Mouse (Mus musculus) heart, embryonic 10.5 days (tissue): ENCODE measurements around the gene Susd6. TPM values are rescaled to one million over a fixed set of nuclear protein-coding genes. Genes with fewer than 3 reads are reported as not detected.
"Not testable (repeated sequence)": the region's sequence is repeated elsewhere in the genome, so short reads cannot be mapped to it uniquely, and the experiment has no call there.

Experiments used
- DNase-seq: peaks from one replicate; pipeline ENCODE4 v3.0.0-alpha.2; 2017; ENCODE audit warnings: low spot score
- H3K27ac ChIP-seq: fragments of 300-500 bp; sonication (generic); 2 replicates; pipeline ENCODE4 v1.5.1; 2016; ENCODE audit warnings: mild to moderate bottlenecking
- H3K27me3 ChIP-seq: fragments of 300-500 bp; sonication (generic); 2 replicates; pipeline ENCODE4 v1.6.1; 2016; ENCODE audit warnings: mild to moderate bottlenecking; ENCODE audit not compliant: poor library complexity, insufficient read depth, severe bottlenecking
- H3K36me3 ChIP-seq: fragments of 300-500 bp; sonication (generic); 2 replicates; pipeline ENCODE4 v1.6.1; 2016; ENCODE audit warnings: mild to moderate bottlenecking, moderate library complexity
- H3K4me1 ChIP-seq: fragments of 300-500 bp; sonication (generic); 2 replicates; pipeline ENCODE4 v1.6.1; 2016; ENCODE audit warnings: mild to moderate bottlenecking
- H3K4me3 ChIP-seq: fragments of 300-500 bp; sonication (generic); 2 replicates; pipeline ENCODE4 v1.5.1; 2016; ENCODE audit warnings: mild to moderate bottlenecking, moderate library complexity
- H3K9me3 ChIP-seq: fragments of 300-500 bp; sonication (generic); 2 replicates; pipeline ENCODE4 v1.6.1; 2016; ENCODE audit warnings: mild to moderate bottlenecking, moderate library complexity
- WGBS: fragments of 180-500 bp; shearing (Covaris S2); methylation state at CpG from one replicate; pipeline ENCODE4 v1.1.7; 2016; 5-methylcytosine and 5-hydroxymethylcytosine counted together
- polyA plus RNA-seq: library from polyadenylated mRNA; unstranded; fragments of >200 nt; fragmentation: Nextera tagmentation; extraction: Ambion mirVana; gene quantifications from 2 replicates; pipeline ENCODE4 v1.2.1, GENCODE M21; 2016

Susd6 gene
- polyA plus RNA-seq, 1 experiment from 2014 or later: 14.9 TPM

GRCm38 (mm10) chr12:80789276-80789675 is 1.0 kb upstream of the Susd6 start:
- H3K4me3 ChIP-seq, H3K36me3 ChIP-seq, DNase-seq, H3K27ac ChIP-seq, H3K27me3 ChIP-seq, H3K9me3 ChIP-seq: not testable (repeated sequence)
- peaks cover 28% of the 10 kb centered on the region for H3K4me1 ChIP-seq
- WGBS: 82% methylated on average over 4 of the region's 4 CpGs

- WGBS: under 1% methylated on average over 78 of the region's 80 CpGs
- H3K36me3 ChIP-seq: no peaks in the 10 kb centered on the region
- no peaks in the 10 kb centered on the region for H3K27me3 ChIP-seq
- DNase-seq: no peak
- peak overlapping the region; percentile 98 for H3K27ac ChIP-seq
- H3K4me3 ChIP-seq: peak overlapping the region; percentile 96
- H3K4me1 ChIP-seq: peaks cover 33% of the 10 kb centered on the region
- no peaks in the 10 kb centered on the region for H3K9me3 ChIP-seq
These were observed 625 bp downstream of the Susd6 start for GRCm38 (mm10) chr12:80790700-80791570.

GRCm38 (mm10) chr12:80791571-80792444 is 1.5 kb downstream of the Susd6 start:
- Histone ChIP-seq H3K4me3 (peak overlapping the region; percentile 96), H3K27ac (peak overlapping the region; percentile 98), H3K36me3 (no peaks in the 10 kb centered on the region), H3K9me3 (no peaks in the 10 kb centered on the region), H3K27me3 (no peaks in the 10 kb centered on the region), H3K4me1 (peaks cover 29% of the 10 kb centered on the region)
- no peak for DNase-seq
- 44% methylated on average over 6 of the region's 6 CpGs for WGBS

GRCm38 (mm10) chr12:80792867-80793266 is 2.6 kb downstream of the Susd6 start:
- Histone ChIP-seq H3K27ac (no peak overlapping the region), H3K36me3 (no peaks in the 10 kb centered on the region), H3K27me3 (no peaks in the 10 kb centered on the region), H3K9me3 (no peaks in the 10 kb centered on the region), H3K4me3 (no peak overlapping the region), H3K4me1 (peaks cover 23% of the 10 kb centered on the region)
- WGBS: 65% methylated on average over 5 of the region's 5 CpGs
- DNase-seq: no peak

GRCm38 (mm10) chr12:80793535-80793934 is 3.2 kb downstream of the Susd6 start:
- WGBS: 84% methylated on average over 1 of the region's 1 CpGs
- Histone ChIP-seq H3K27me3 (no peaks in the 10 kb centered on the region), H3K4me3 (no peak overlapping the region), H3K27ac (no peak overlapping the region), H3K4me1 (peaks cover 23% of the 10 kb centered on the region), H3K36me3 (no peaks in the 10 kb centered on the region), H3K9me3 (no peaks in the 10 kb centered on the region)
- DNase-seq: no peak

GRCm38 (mm10) chr12:80794522-80794921 is 4.2 kb downstream of the Susd6 start:
- 92% methylated on average over 4 of the region's 4 CpGs for WGBS
- no peaks in the 10 kb centered on the region for H3K9me3 ChIP-seq
- no peak overlapping the region for H3K4me3 ChIP-seq
- no peak for DNase-seq
- no peaks in the 10 kb centered on the region for H3K27me3 ChIP-seq
- no peak overlapping the region for H3K27ac ChIP-seq
- H3K4me1 ChIP-seq: peaks cover 23% of the 10 kb centered on the region
- no peaks in the 10 kb centered on the region for H3K36me3 ChIP-seq

- no peak overlapping the region for H3K27ac ChIP-seq
These were observed 4.8 kb downstream of the Susd6 start for GRCm38 (mm10) chr12:80794935-80795785.

GRCm38 (mm10) chr12:80798271-80798670 is 8.0 kb downstream of the Susd6 start:
- Histone ChIP-seq H3K4me1 (peaks cover 13% of the 10 kb centered on the region), H3K4me3 (no peak overlapping the region), H3K27ac (no peak overlapping the region), H3K36me3 (no peaks in the 10 kb centered on the region), H3K27me3 (no peaks in the 10 kb centered on the region), H3K9me3 (no peaks in the 10 kb centered on the region)
- DNase-seq: no peak

More at GRCm38 (mm10) chr12:80794935-80795785, 4.8 kb downstream of the Susd6 start:
- WGBS: 67% methylated on average over 2 of the region's 2 CpGs
- Histone ChIP-seq H3K9me3 (no peaks in the 10 kb centered on the region), H3K27me3 (no peaks in the 10 kb centered on the region), H3K4me1 (peaks cover 16% of the 10 kb centered on the region), H3K4me3 (no peak overlapping the region), H3K36me3 (no peaks in the 10 kb centered on the region)
- DNase-seq: no peak

GRCm38 (mm10) chr12:80800156-80800555 is 9.8 kb downstream of the Susd6 start:
- peaks cover 11% of the 10 kb centered on the region for H3K4me1 ChIP-seq
- H3K36me3 ChIP-seq: no peaks in the 10 kb centered on the region
- no peaks in the 10 kb centered on the region for H3K27me3 ChIP-seq
- no peak overlapping the region for H3K27ac ChIP-seq
- no peaks in the 10 kb centered on the region for H3K9me3 ChIP-seq
- no peak overlapping the region for H3K4me3 ChIP-seq
- no peak for DNase-seq
- 94% methylated on average over 3 of the region's 3 CpGs for WGBS

- H3K27me3 ChIP-seq: no peaks in the 10 kb centered on the region
- no peak overlapping the region for H3K4me3 ChIP-seq
- no peak overlapping the region for H3K27ac ChIP-seq
- no peaks in the 10 kb centered on the region for H3K36me3 ChIP-seq
- no peak for DNase-seq
- WGBS: 96% methylated on average over 1 of the region's 1 CpGs
- no peaks in the 10 kb centered on the region for H3K9me3 ChIP-seq
- H3K4me1 ChIP-seq: peaks cover 5% of the 10 kb centered on the region
These were observed 11.1 kb downstream of the Susd6 start for GRCm38 (mm10) chr12:80801443-80801842.

GRCm38 (mm10) chr12:80803924-80804323 is 13.6 kb downstream of the Susd6 start:
- no peaks in the 10 kb centered on the region for H3K27me3 ChIP-seq
- no peaks in the 10 kb centered on the region for H3K36me3 ChIP-seq
- no peaks in the 10 kb centered on the region for H3K9me3 ChIP-seq
- H3K4me3 ChIP-seq: no peak overlapping the region
- no peak overlapping the region for H3K27ac ChIP-seq
- peak; percentile 58 for DNase-seq
- peaks cover 20% of the 10 kb centered on the region for H3K4me1 ChIP-seq
- WGBS: 55% methylated on average over 3 of the region's 3 CpGs

- no peak overlapping the region for H3K4me3 ChIP-seq
- H3K27me3 ChIP-seq: no peaks in the 10 kb centered on the region
- no peaks in the 10 kb centered on the region for H3K36me3 ChIP-seq
- DNase-seq: no peak
- H3K4me1 ChIP-seq: peaks cover 27% of the 10 kb centered on the region
- WGBS: 86% methylated on average over 6 of the region's 6 CpGs
- H3K27ac ChIP-seq: no peak overlapping the region
- no peaks in the 10 kb centered on the region for H3K9me3 ChIP-seq
These were observed 14.6 kb downstream of the Susd6 start for GRCm38 (mm10) chr12:80804861-80805428.
